In genomic region chr12:105093509-105093908, GRCm38 (mm10) we compare ENCODE assay signal across 12 mouse cellular contexts. TPM values are rescaled to one million over a fixed set of nuclear protein-coding genes. Genes with fewer than 3 reads are reported as not detected.
DNase-seq lines count a peak whose midpoint lies in the region; ATAC-seq and TF ChIP-seq lines count a peak whose summit lies in the region.
"Had no signal": no experiment of that assay in that cellular context is flagged by ENCODE, and none has a peak within 500 bp of the region (broad histone marks: within the 10 kb centered on the region; RNA-seq: fewer than 3 reads in every experiment).

No protein-coding gene starts in this region.

- WGBS in kidney, postnatal 0 days, result 27% methylated on average over 6 of the region's 6 CpGs
- WGBS in hindbrain, embryonic 12.5 days, result 38% methylated on average over 6 of the region's 6 CpGs
- whole genome bisulfite sequencing in midbrain, postnatal 0 days, result 20% methylated on average over 6 of the region's 6 CpGs

- no peak for TF ChIP-seq CTCF in kidney, postnatal 0 days (IDR thresholded peaks at IDR 0.05; ENCODE audit: low read depth)
- no peak for TF ChIP-seq CTCF in midbrain, postnatal 0 days (IDR thresholded peaks at IDR 0.05)

- no peaks in the 10 kb centered on the region for H3K9me3 ChIP-seq in kidney, postnatal 0 days (replicated peaks; ENCODE audit: low read length)
- no peaks in the 10 kb centered on the region for H3K9me3 ChIP-seq in hindbrain, embryonic 12.5 days (replicated peaks)
- H3K9me3 ChIP-seq in midbrain, postnatal 0 days (ENCODE audit: low read length), result no peaks in the 10 kb centered on the region
- H3K9me3 ChIP-seq: heart, embryonic 15.5 days had no signal

- peak; percentile 59; the same call in 1 of the 2 replicates for ATAC-seq in kidney, postnatal 0 days (replicated peaks; ENCODE audit: low FRiP score, low read depth)
- ATAC-seq in hindbrain, embryonic 12.5 days (ENCODE audit: low FRiP score), result peak; percentile 92
- ATAC-seq in midbrain, postnatal 0 days (ENCODE audit: low FRiP score), result peak; percentile 84
- ATAC-seq in frontal cortex, adult (ENCODE audit: low TSS enrichment), result no peak
- no peak for ATAC-seq in megakaryocyte progenitor cell, adult 5-6 weeks (replicated peaks; ENCODE audit: poor library complexity)

- no peaks in the 10 kb centered on the region for H3K36me3 ChIP-seq in kidney, postnatal 0 days (ENCODE audit: insufficient read depth, low read length)
- no peaks in the 10 kb centered on the region for H3K36me3 ChIP-seq in hindbrain, embryonic 12.5 days
- H3K36me3 ChIP-seq in midbrain, postnatal 0 days (ENCODE audit: insufficient read depth, low read length), result no peaks in the 10 kb centered on the region
- H3K36me3 ChIP-seq: heart, embryonic 15.5 days had no signal

- no peak overlapping the region for H3K9ac ChIP-seq in kidney, postnatal 0 days (ENCODE audit: low read depth, low read length)
- H3K9ac ChIP-seq in hindbrain, embryonic 12.5 days, result no peak overlapping the region
- no peak overlapping the region for H3K9ac ChIP-seq in midbrain, postnatal 0 days (replicated peaks; ENCODE audit: low read length, poor library complexity, severe bottlenecking)
- H3K9ac ChIP-seq: heart, embryonic 15.5 days had no signal

- peak; percentile 70 for DNase-seq in kidney, postnatal 0 days (ENCODE audit: low spot score)
- DNase-seq in kidney, adult 8-10 months, result no peak
- peak; percentile 60 for DNase-seq in embryo, embryonic 11 days
- peak; percentile 91 for DNase-seq in midbrain, postnatal 0 days (ENCODE audit: low spot score)
- no peak for DNase-seq in layer of hippocampus, postnatal 10 days (ENCODE audit: low spot score in 2 of 2)
- DNase-seq: cerebellum, adult 11 months; right cerebral cortex, adult 18-20 months had no signal

- no peak overlapping the region for H3K4me2 ChIP-seq in kidney, postnatal 0 days (ENCODE audit: low read length)
- no peak overlapping the region for H3K4me2 ChIP-seq in hindbrain, embryonic 12.5 days (replicated peaks)
- no peak overlapping the region for H3K4me2 ChIP-seq in midbrain, postnatal 0 days (ENCODE audit: low read depth, low read length, poor library complexity, severe bottlenecking)
- H3K4me2 ChIP-seq: heart, embryonic 15.5 days had no signal

- no peak overlapping the region for H3K27ac ChIP-seq in kidney, postnatal 0 days
- H3K27ac ChIP-seq in hindbrain, embryonic 12.5 days, result peak overlapping the region; percentile 74
- H3K27ac ChIP-seq in midbrain, postnatal 0 days (ENCODE audit: low read depth, low read length), result no peak overlapping the region
- H3K27ac ChIP-seq: heart, embryonic 15.5 days had no signal

- no peak overlapping the region for H3K4me3 ChIP-seq in kidney, postnatal 0 days (replicated peaks; ENCODE audit: low read depth, low read length)
- no peak overlapping the region for H3K4me3 ChIP-seq in hindbrain, embryonic 12.5 days
- H3K4me3 ChIP-seq in midbrain, postnatal 0 days (ENCODE audit: low read depth, low read length), result no peak overlapping the region
- H3K4me3 ChIP-seq: heart, embryonic 15.5 days had no signal

- no peaks in the 10 kb centered on the region for H3K27me3 ChIP-seq in kidney, postnatal 0 days (ENCODE audit: insufficient read depth, low read length)
- no peaks in the 10 kb centered on the region for H3K27me3 ChIP-seq in hindbrain, embryonic 12.5 days
- no peaks in the 10 kb centered on the region for H3K27me3 ChIP-seq in midbrain, postnatal 0 days (ENCODE audit: insufficient read depth, low read length)
- H3K27me3 ChIP-seq: heart, embryonic 15.5 days had no signal

- no peaks in the 10 kb centered on the region for H3K4me1 ChIP-seq in kidney, postnatal 0 days (replicated peaks; ENCODE audit: insufficient read depth, low read length)
- peaks cover 14% of the 10 kb centered on the region for H3K4me1 ChIP-seq in hindbrain, embryonic 12.5 days
- peaks cover 4% of the 10 kb centered on the region; the same call in 1 of the 2 replicates for H3K4me1 ChIP-seq in midbrain, postnatal 0 days (ENCODE audit: insufficient read depth, low read length)

RNA-seq across cellular contexts. Expression of gene Tcl1b2, which starts 52.3 kb away (rescaled TPM):
- not detected in 2 replicates for polyA plus RNA-seq in kidney, postnatal 0 days (2015; fragmentation: Nextera tagmentation; extraction: Ambion mirVana)
- not detected in 2 replicates for polyA plus RNA-seq in hindbrain, embryonic 12.5 days (2016; fragmentation: Nextera tagmentation; extraction: Ambion mirVana)
- not detected in 2 replicates for total RNA-seq in midbrain, postnatal 0 days (2014; rRNA removed)
- not detected in 2 replicates for polyA plus RNA-seq in midbrain, postnatal 0 days (2015; fragmentation: Nextera tagmentation; extraction: Ambion mirVana)
- not detected in 2 replicates for total RNA-seq in megakaryocyte progenitor cell, adult 5-6 weeks (2015)
- not detected in 2 replicates for total RNA-seq in megakaryocyte progenitor cell, adult 5-6 weeks (2017)
- not detected for total RNA-seq in layer of hippocampus, postnatal 10 days (2021)
- polyA plus RNA-seq: frontal cortex, adult 2 months; heart, embryonic 15.5 days had no signal

Comparison
In these comparisons a context has a peak if more than half of its experiments do, and no peak if none do; other contexts are left out.
1. DNase-seq: peak in kidney, postnatal 0 days (single experiment), embryo, embryonic 11 days (single experiment) and midbrain, postnatal 0 days (single experiment); none in kidney, adult 8-10 months (0 of 2) and layer of hippocampus, postnatal 10 days (0 of 2).
2. ATAC-seq: peak in kidney, postnatal 0 days (single experiment), hindbrain, embryonic 12.5 days (single experiment) and midbrain, postnatal 0 days (single experiment); none in frontal cortex, adult (single experiment) and megakaryocyte progenitor cell, adult 5-6 weeks (single experiment).